Mouse (Mus musculus): ENCODE measurements at regions not wholly inside any gene's neighbourhood (a gene's known extent, or its start where the extent isn't known, plus 50 kb on each side); places are given as distances from the start of the nearest gene placed in this dataset.
A peak's percentile ranks its signal among the peaks of the same experiment; 100 is the strongest.

GRCm38 (mm10) chr13:59927379-59928111 lies 104.6 kb upstream of the Tut7 start:
- intact Hi-C loops (cut with DNase I), result no loop called here
- peak; percentile 90 for DNase-seq

GRCm38 (mm10) chr13:59925845-59926481 lies 103.0 kb upstream of the Tut7 start:
- DNase-seq, result peak; percentile 85
- intact Hi-C loops (cut with DNase I), result no loop called here

- intact Hi-C loops (cut with DNase I), result no loop called here
Measured at GRCm38 (mm10) chr13:59917185-59917584, 94.2 kb upstream of the Tut7 start.

GRCm38 (mm10) chr13:59916166-59917044 lies 93.5 kb upstream of the Tut7 start:
- intact Hi-C loops (cut with DNase I), result no loop called here
- no peak for DNase-seq

More at GRCm38 (mm10) chr13:59917185-59917584, 94.2 kb upstream of the Tut7 start:
- no peak for DNase-seq

GRCm38 (mm10) chr13:59915734-59916133 lies 92.8 kb upstream of the Tut7 start:
- DNase-seq, result no peak
- intact Hi-C loops (cut with DNase I), result no loop called here

- intact Hi-C loops (cut with DNase I), result no loop called here
- peak; percentile 17 for DNase-seq
Measured at GRCm38 (mm10) chr13:59910179-59911071, 87.5 kb upstream of the Tut7 start.

GRCm38 (mm10) chr13:59909400-59909799 lies 86.5 kb upstream of the Tut7 start:
- no peak for DNase-seq
- intact Hi-C loops (cut with DNase I), result no loop called here

- intact Hi-C loops (cut with DNase I), result no loop called here
Measured at GRCm38 (mm10) chr13:59908786-59909185, 85.8 kb upstream of the Tut7 start.

GRCm38 (mm10) chr13:59905488-59905887 lies 82.5 kb upstream of the Tut7 start:
- intact Hi-C loops (cut with DNase I), result no loop called here
- no peak for DNase-seq

More at GRCm38 (mm10) chr13:59908786-59909185, 85.8 kb upstream of the Tut7 start:
- no peak for DNase-seq

- no peak for DNase-seq
- intact Hi-C loops (cut with DNase I), result no loop called here
Measured at GRCm38 (mm10) chr13:59904415-59904814, 81.5 kb upstream of the Tut7 start.

GRCm38 (mm10) chr13:59899521-59899920 lies 76.6 kb upstream of the Tut7 start:
- intact Hi-C loops (cut with DNase I), result no loop called here
- no peak for DNase-seq

GRCm38 (mm10) chr13:59895754-59896153 lies 72.8 kb upstream of the Tut7 start:
- DNase-seq, result no peak
- intact Hi-C loops (cut with DNase I), result no loop called here

- DNase-seq, result no peak
- intact Hi-C loops (cut with DNase I), result no loop called here
Measured at GRCm38 (mm10) chr13:59894094-59894493, 71.1 kb upstream of the Tut7 start.

- intact Hi-C loops (cut with DNase I), result no loop called here
- no peak for DNase-seq
Measured at GRCm38 (mm10) chr13:59892961-59893360, 70.0 kb upstream of the Tut7 start.

GRCm38 (mm10) chr13:59892340-59892739 lies 69.4 kb upstream of the Tut7 start:
- DNase-seq, result no peak
- intact Hi-C loops (cut with DNase I), result no loop called here

- DNase-seq, result no peak
- intact Hi-C loops (cut with DNase I), result no loop called here
Measured at GRCm38 (mm10) chr13:59891737-59892136, 68.8 kb upstream of the Tut7 start.

- DNase-seq, result peak; percentile 76
- intact Hi-C loops (cut with DNase I), result loop anchor here (2.0 to 5.0 kb wide), 2 partner anchors 285 to 578 kb away; no protein-coding TSS in a partner anchor
Measured at GRCm38 (mm10) chr13:59889468-59890117, 66.6 kb upstream of the Tut7 start.

- no peak for DNase-seq
- intact Hi-C loops (cut with DNase I), result loop anchor here (2.0 to 5.0 kb wide), 2 partner anchors 286 to 579 kb away; no protein-coding TSS in a partner anchor
Measured at GRCm38 (mm10) chr13:59888038-59889016, 65.4 kb upstream of the Tut7 start.

All from left cerebral cortex, postnatal 4 days (tissue).